Mouse (Mus musculus): ENCODE data around the gene Necab3.

DNA sequence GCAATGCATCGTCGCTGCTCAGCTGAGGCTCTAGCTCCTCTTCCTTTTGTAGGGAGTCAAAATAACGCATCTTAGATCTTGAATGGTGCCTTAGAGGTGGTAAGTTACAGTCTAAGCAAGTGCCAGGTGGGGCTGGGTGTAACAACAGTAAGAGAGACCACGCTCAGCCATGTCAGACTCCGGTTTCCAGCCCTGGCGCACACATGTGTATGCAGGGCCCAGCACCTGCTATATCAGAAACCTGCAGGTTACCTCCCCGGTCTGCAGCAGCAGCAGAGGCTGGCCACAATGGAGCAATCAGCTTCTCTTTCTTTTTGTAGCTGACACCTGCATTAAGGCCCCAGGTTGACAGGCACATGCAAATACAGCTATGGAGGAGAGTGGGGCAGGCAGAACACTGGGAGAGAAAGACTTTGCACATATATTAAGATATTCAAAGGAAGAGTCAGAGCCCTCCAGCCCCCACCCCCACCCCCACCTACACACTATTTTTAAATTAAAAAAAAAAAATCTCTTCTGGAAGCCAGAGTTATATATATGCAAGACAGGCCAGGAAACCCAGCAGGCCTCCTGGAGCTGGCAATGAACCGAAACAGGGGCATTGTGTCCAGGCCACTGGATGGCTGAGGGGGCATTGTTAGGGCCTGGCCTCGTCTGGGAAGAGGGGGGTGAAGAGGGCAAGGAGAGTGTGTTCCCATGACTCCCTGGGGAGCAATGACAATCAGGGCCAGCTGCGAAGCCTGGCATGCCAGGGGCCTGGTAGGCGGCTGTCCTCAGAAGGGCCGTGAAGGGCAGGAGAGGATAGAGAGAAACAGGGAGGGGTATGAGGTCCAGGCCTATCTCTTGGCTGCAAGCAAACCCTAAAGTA, 18.4 kb upstream of the Necab3 start:
- TF ChIP-seq CTCF (IDR thresholded peaks at IDR 0.05; ENCODE audit: low read depth) = no peak
- TF ChIP-seq EP300 (IDR thresholded peaks at IDR 0.05; ENCODE audit: low read depth) = no peak
